Mouse (Mus musculus): ENCODE measurements around the gene Hist3h2a.

- TF ChIP-seq POLR2A (IDR thresholded peaks at IDR 0.05; ENCODE audit: low read depth, low read length), result no peak
- no peak for TF ChIP-seq CTCF (IDR thresholded peaks at IDR 0.05; ENCODE audit: extremely low read depth, insufficient read depth, insufficient read length, insufficient replicate concordance)
These were observed 27.4 kb upstream of the Hist3h2a start for GRCm38 (mm10) chr11:58927053-58927452.
